Mouse (Mus musculus) stomach, postnatal 0 days (tissue): Measurements from ENCODE around the gene Lrrc8d.
"Not testable (repeated sequence)": the region's sequence is repeated elsewhere in the genome, so short reads cannot be mapped to it uniquely, and the experiment has no call there.

Experiments
- CTCF ChIP-seq: IDR thresholded peaks from 2 replicates; pipeline ENCODE4 v1.5.1; 2016; ENCODE audit warnings: antibody characterized with exemption, low read depth, mild to moderate bottlenecking, moderate library complexity
- EP300 ChIP-seq: optimal IDR thresholded peaks from 2 replicates; pipeline ENCODE3; 2016; ENCODE audit warnings: antibody characterized with exemption

DNA sequence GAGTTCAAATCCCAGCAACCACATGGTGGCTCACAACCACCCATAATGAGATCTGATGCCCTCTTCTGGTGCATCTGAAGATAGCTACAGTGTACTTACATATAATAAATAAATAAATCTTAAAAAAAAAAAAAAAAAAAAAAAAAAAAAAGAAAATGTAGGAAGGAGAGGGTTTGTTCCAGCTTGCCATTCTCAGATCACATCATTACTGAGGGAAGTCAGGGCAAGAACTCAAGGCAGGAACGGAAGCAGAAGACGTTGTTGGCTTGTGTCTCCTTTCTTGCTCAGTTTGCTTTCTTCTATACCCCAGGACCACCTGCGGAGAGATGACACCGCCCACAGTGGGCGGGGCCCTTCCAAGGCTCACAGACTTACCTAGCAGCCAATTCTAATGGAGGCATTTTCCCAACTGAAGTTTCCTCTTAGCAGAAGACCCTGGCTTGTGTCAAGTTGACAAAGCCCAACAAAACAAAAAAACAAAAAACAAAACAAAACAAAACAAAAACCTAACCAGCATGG, 165.4 kb downstream of the Lrrc8d start:
- not testable (repeated sequence) for TF ChIP-seq CTCF, EP300
